Mouse (Mus musculus) kidney, postnatal 25 days (tissue): ENCODE measurements around the gene Sema4d.
A peak's percentile ranks its signal among the peaks of the same experiment; 100 is the strongest.

Source experiments
- DNase-seq, 2 experiments: peaks; one replicate each; pipeline ENCODE4 v3.0.0; 2021; ENCODE audit warnings: mixed read lengths in 2 of 2

Gene Sema4d

GRCm38 (mm10) chr13:51752346-51753167 is 41.0 kb downstream of the Sema4d start:
- no peak for DNase-seq

GRCm38 (mm10) chr13:51749578-51750345 is 43.8 kb downstream of the Sema4d start:
- DNase-seq: no peak

- peak; percentile 77 to 82 for DNase-seq
Measured at GRCm38 (mm10) chr13:51748009-51748552, 45.5 kb downstream of the Sema4d start.

DNA sequence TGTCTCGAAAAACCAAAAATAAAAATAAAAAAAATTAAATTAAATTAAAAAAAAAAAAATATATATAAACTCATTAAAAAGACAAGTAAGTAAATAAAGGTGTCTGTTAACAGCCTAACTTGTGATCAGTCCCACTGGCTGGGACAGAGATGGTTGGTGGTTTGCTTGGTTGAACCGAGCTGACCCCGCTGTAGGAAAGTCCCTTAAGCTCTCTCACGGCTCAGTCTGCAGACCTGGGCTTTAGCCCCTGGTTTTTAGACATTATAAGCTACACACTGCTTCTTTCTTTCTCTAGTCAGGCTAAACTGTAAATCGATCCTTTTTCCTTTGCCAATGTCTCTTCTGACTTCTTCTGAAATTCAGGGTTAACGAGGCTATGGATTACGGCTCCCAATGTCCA is 46.5 kb downstream of the Sema4d start:
- DNase-seq: no peak

DNA sequence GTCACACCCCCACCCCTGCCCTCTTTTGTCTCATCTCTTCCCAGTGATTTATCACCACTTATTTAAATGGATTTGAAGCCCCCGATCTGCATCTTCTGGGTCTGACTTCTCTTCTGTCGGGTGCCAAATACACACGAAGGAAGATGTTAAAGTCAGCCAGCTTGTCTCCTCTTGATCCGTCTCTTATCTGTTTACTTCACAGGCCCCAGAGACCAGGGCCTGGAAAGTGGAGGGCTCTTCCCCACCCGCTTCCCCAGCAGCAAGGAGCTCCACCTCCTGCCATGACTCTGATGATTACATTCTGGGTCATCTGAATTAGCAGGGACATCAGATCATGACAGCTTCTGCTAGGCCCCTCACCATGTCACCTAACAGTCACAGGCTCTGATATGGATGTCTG is 47.7 kb downstream of the Sema4d start:
- DNase-seq: no peak

- no peak for DNase-seq
Measured at GRCm38 (mm10) chr13:51743855-51744254, 49.7 kb downstream of the Sema4d start.

GRCm38 (mm10) chr13:51742551-51743052 is 50.9 kb downstream of the Sema4d start:
- DNase-seq: peak; percentile 37 to 69

DNA sequence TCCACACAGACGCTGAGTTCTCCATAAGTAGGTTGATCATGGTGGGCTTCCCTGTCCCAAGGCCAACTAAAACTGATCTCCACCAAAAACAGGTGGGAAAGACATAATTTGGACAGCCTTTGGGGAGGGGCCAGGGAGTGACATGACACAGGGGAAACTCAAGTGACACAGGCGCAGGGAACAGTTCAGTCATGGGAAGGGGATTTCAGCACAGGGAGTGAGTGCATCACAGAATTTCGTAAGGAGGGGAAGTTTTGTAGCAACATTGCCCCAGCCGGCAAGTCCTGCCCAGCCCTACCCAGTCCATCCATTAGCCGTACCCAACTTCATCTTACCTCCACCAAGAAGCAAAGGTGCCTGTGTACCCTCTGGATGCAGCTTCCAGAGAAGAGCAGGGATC is 52.8 kb downstream of the Sema4d start:
- DNase-seq: no peak

GRCm38 (mm10) chr13:51739713-51740112 is 53.8 kb downstream of the Sema4d start:
- DNase-seq: peak; percentile 39 to 75

DNA sequence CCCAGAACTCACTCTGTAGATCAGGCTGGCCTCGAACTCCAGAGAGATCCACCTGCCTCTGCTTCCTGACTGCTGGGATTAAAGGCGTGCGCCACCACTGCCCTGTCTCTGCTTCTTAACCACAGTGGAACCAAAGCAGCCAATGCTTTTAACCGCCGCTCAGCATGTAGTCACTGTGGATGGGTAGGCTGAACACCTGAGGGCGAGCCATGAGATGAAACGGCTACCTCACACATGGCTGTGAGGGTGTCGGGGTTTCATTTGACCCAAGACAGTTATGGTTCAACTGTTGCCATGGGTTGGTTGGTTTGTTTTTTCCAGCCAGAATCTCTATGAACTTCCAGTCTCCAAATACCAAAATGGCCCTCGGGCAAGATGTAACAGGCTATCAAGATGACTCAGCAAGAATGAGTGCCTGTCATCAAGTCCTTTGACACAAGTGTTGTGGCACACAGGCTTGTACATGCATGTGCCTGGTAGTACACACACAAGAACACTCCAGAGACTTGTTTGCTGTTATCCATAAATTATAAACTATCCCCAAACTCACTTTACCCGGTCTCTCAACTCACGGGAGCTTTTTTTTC is 54.9 kb downstream of the Sema4d start:
- no peak for DNase-seq

DNA sequence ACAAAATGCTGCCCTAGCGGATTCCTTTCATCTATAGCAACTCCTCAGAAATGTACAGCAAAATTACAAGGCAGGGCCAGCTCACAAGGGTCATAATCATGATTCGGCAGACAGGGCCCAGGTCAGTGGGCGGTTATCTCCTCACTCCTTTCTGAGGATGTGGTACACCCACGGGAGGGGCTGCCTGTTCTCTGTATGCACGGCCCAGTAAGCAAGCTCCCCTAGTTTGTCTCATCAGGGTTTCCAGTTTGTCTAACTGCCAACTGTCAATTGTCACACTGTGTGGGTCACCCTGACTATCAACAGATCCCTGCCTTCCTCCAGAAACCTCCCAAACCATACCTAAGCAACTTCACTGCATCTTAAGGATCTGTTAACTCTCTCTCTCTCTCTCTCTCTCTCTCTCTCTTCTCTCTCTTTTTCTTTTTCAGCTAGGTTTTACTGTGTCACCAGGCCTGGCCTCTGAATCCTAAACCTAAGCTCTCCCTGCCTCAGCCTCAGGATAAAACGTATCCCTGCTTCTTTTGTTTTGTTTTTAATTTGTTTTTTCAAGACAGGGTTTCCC is 55.5 kb downstream of the Sema4d start:
- DNase-seq: no peak

DNA sequence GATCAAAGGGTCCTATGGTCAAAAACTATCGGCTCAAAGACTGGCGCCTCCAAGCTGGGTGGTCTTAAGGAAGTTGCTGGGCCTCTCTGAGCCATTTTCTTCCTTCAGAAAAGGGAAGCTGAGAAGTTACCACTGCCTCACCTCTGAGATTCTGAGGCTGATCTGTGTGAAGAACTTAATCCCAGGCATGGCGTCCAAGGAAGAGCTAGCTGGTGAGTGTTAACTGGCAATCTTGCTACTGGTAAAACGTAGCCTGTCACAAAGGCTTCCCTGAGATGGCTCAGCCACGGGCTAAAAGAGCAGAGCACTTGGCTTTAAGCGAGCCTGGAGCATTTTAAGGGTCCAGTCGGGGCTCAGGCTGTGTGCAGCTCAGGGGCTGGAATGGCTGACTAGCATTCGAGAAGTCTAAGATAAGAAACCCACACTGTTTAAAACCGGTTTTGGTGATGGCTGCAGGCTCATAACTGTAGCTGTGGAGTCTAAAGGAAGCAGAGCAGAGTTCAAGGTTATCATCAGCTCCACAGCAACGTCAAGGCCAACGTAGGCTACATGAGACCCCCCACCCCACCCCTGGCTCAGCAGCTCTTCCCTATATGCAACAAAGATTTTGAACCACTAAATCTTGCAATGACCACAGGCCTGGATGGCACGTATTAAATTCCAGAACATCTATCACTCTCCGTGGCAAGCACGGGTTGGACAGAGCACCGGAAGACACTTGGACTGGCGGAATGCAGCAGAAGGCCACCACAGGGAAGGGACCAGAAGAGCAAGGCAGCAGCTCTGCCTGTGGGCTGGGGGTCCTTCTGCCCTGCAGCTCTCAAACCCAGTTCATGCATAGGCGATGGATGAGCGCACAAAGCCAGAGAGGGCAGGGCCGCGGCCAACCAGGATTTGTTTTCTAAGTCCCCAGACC is 56.3 kb downstream of the Sema4d start:
- DNase-seq: no peak

DNA sequence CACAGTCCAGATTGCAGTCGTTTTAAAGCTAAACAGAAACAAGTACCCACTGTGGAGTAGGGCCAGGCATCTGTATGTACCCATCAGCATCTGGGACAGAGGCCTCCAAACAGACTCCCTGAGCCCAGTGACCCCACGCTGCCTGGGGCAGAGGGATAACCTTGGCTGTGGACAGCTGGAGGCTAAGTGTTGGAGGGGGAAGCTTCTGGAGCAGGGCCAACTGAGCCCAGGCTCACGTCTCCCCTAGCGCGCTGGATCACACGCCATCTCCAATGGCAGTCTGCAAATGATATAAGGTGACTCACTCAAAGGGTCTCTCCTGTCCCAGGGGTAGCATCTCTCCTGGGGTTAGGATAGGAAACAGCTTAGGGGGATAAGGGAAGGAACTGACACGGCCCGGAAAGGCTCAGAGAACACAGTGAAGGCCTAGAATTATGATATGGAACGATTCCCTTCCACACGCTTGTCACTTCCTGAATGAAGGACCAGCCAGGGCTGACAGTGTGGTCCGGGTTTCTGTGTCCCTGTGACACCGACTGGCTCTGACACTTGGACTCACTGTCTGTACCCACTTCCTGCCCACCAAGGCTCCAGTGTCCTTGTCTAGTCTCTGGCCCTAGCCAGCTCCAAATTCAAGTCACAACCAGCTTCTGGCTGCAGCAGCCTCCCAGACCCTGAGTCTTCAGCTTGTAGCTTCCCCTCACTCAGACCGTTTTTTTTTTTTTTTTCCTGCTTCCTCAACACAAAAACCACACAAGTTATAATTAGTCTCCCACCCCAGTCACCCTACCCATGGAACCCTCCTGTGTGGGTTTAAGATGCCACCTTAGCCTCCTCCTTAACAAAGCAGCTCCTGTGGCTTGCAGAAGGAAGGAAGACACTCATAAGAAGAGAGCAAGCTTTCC is 57.3 kb downstream of the Sema4d start:
- no peak for DNase-seq

DNA sequence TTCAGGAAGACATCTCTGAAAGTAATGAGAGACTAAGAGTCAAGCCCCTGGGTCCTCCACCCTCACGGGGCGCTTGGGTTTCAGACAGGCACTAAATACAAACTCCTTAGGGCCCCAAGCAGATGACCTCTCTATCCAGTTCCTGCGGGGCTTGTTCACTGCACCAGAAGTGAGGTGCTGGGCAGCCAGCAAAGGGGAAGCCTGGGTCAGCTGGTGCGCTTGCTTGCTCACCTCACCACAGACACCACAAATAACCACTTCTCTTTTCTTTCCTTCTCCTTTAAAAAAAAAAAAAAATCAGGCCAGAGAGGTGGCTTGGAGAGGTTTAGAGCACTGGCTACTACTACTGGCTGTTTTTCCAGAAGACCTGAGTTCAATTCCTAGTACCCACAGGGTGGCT is 59.0 kb downstream of the Sema4d start:
- no peak for DNase-seq

DNA sequence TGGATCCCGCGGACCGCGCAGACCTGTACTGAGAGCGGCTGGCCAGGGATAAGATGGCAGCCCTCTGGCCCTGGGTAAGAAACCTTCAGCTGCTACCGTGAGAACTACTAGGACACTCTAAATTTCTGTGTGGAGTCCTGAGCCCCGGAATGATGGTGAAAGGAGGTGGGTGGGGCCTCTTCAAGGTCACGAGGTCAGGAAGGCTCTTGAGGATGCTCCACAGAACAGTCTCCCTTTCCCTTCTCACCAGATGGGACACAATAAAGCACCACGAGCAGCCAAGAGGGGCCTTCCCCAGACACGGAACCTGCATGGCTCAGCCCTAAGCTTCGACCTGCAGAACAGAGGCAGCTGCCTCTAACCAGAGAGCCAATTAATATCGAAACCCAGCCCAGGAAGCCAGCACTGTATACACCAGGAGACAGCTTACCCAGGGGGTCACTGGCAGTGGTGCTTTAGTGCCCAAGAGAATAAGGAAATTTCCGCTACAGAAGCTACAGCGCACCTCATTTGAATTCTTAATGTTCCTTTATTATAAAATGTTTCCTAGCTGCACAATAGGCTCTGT is 61.4 kb downstream of the Sema4d start:
- no peak for DNase-seq

DNA sequence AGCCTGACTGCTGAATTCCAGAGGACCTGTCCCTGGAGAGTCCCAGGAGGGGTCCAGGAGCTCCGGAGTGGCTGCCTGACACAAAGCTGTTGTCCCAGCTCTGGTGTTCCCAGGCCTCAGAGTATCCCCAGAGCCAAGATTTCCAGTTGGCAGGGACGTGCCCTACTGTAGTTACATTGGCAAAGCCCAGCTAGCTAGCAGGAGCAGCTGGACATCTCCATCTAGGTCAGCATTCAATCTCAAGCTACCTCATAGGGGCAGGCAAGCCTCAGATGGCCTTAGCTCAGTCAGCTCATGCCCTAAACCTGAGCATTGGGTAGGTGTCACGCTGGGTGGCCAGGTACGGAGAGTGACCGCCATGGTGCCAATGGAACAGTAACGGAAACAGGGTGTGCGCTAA is 62.1 kb downstream of the Sema4d start:
- no peak for DNase-seq

- no peak for DNase-seq
Measured at GRCm38 (mm10) chr13:51729887-51730361, 63.6 kb downstream of the Sema4d start.

GRCm38 (mm10) chr13:51727364-51727763 is 66.2 kb downstream of the Sema4d start:
- DNase-seq: peak in 1 of 2 experiments; percentile 48

- DNase-seq: no peak
Measured at GRCm38 (mm10) chr13:51725926-51726574, 67.5 kb downstream of the Sema4d start.

DNA sequence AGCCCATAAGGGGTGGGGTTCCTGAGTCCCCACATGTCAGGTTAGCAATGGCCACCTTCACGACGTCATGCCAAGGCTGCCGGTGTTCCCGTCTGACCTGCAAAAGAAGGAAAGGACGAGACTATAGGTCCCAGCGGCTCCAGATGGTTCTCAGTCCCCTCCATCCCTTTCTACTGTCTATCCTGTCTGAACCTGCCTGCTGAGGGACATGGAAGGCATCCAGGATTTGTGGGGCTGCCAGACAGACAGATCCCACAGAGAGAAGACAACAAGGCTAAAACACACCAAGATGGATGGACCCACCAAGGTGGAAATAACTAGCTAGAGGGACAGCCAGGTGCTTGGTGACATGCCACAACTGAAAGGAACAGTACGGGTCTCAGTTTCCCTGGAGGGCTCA is 68.1 kb downstream of the Sema4d start:
- no peak for DNase-seq
